Mouse (Mus musculus) ES-E14 (cell line): ENCODE data around the gene Arpc2.

Experiments used
- CHD2 ChIP-seq: IDR thresholded peaks from 2 replicates; pipeline ENCODE4 v1.6.1; 2014; ENCODE audit warnings: mild to moderate bottlenecking, low read depth, low read length, inconsistent platforms
- HCFC1 ChIP-seq: IDR thresholded peaks from 2 replicates; pipeline ENCODE4 v1.6.1; 2012; ENCODE audit warnings: low read length, inconsistent platforms, borderline replicate concordance; ENCODE audit not compliant: insufficient read depth
- ZC3H11A ChIP-seq: IDR thresholded peaks from 2 replicates; pipeline ENCODE4 v1.6.1; 2012; ENCODE audit warnings: low read depth, mild to moderate bottlenecking, inconsistent platforms, low read length, borderline replicate concordance
- ZNF384 ChIP-seq: IDR thresholded peaks from 2 replicates; pipeline ENCODE4 v1.6.1; 2012; ENCODE audit warnings: low read depth, low read length, inconsistent platforms

DNA sequence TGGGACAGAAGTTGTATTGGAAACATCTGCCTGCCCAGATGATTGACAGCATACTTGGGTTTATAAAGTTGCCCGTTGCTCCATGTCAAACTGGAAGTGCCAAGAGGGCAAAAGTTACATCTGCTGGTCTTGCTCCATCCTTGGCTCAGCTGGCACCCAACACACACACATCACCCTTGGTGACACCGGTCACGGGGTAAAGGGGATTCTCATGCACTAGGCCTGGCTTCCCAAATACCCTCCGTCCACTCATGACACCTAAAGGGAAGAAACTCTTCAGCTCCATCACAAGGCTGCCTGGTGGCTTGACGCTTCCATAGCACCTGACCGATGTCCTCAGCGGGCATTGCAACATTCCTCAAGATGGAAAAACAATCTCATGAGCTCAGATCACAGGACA is 45.4 kb upstream of the Arpc2 start:
- no peak for TF ChIP-seq HCFC1
- TF ChIP-seq ZNF384, result no peak
- no peak for TF ChIP-seq CHD2
- no peak for TF ChIP-seq ZC3H11A
